Mouse (Mus musculus) cerebellum, adult 2 months (tissue): ENCODE measurements around the gene Adad1.

Experiments
- CTCF ChIP-seq: fragments of 200-500 bp; IDR thresholded peaks from 2 replicates; pipeline ENCODE4 v1.5.1; 2011; ENCODE audit warnings: low read depth, mild to moderate bottlenecking, control low read depth, low read length, moderate library complexity, borderline replicate concordance; ENCODE audit not compliant: insufficient read depth
- POLR2A ChIP-seq: fragments of 200-500 bp; IDR thresholded peaks from 2 replicates; pipeline ENCODE4 v1.6.1; 2011; ENCODE audit warnings: low read length, control low read depth, borderline replicate concordance; ENCODE audit not compliant: insufficient read depth

- TF ChIP-seq CTCF (no peak), POLR2A (no peak)
These were observed 83.5 kb downstream of the Adad1 start for GRCm38 (mm10) chr3:37146810-37147209.
